Mouse (Mus musculus): ENCODE results near the gene Hivep3.

Gene Hivep3

GRCm38 (mm10) chr4:119733184-119733880 is at the start of gene Hivep3:
TSS of gene Hivep3 (plus strand) at chr4:119733784.
- DNase-seq (ENCODE audit: low spot score in 2 of 2): peak; percentile 92 to 98

- no peak for DNase-seq (ENCODE audit: low spot score in 2 of 2)
Measured at GRCm38 (mm10) chr4:119685746-119686145, 47.8 kb upstream of the Hivep3 start.

GRCm38 (mm10) chr4:119698339-119698738 is 35.2 kb upstream of the Hivep3 start:
- no peak for DNase-seq (ENCODE audit: low spot score in 2 of 2)

GRCm38 (mm10) chr4:119701269-119701954 is 32.2 kb upstream of the Hivep3 start:
- DNase-seq (ENCODE audit: low spot score in 2 of 2): no peak

- DNase-seq (ENCODE audit: low spot score in 2 of 2): no peak
Measured at GRCm38 (mm10) chr4:119703965-119704364, 29.6 kb upstream of the Hivep3 start.

GRCm38 (mm10) chr4:119707326-119707725 is 26.3 kb upstream of the Hivep3 start:
- DNase-seq (ENCODE audit: low spot score in 2 of 2): no peak

GRCm38 (mm10) chr4:119707751-119708150 is 25.8 kb upstream of the Hivep3 start:
- DNase-seq (ENCODE audit: low spot score in 2 of 2): no peak

GRCm38 (mm10) chr4:119710208-119710607 is 23.4 kb upstream of the Hivep3 start:
- no peak for DNase-seq (ENCODE audit: low spot score in 2 of 2)

GRCm38 (mm10) chr4:119717443-119717842 is 16.1 kb upstream of the Hivep3 start:
- DNase-seq (ENCODE audit: low spot score in 2 of 2): no peak

- no peak for DNase-seq (ENCODE audit: low spot score in 2 of 2)
Measured at GRCm38 (mm10) chr4:119721531-119721930, 12.1 kb upstream of the Hivep3 start.

GRCm38 (mm10) chr4:119726074-119726473 is 7.5 kb upstream of the Hivep3 start:
- no peak for DNase-seq (ENCODE audit: low spot score in 2 of 2)

- no peak for DNase-seq (ENCODE audit: low spot score in 2 of 2)
Measured at GRCm38 (mm10) chr4:119727871-119728270, 5.7 kb upstream of the Hivep3 start.

- DNase-seq (ENCODE audit: low spot score in 2 of 2): peak in 1 of 2 experiments; percentile 30
Measured at GRCm38 (mm10) chr4:119733942-119734341, 358 bp downstream of the Hivep3 start.

- no peak for DNase-seq (ENCODE audit: low spot score in 2 of 2)
Measured at GRCm38 (mm10) chr4:119734352-119734751, 768 bp downstream of the Hivep3 start.

GRCm38 (mm10) chr4:119738641-119739040 is 5.1 kb downstream of the Hivep3 start:
- DNase-seq (ENCODE audit: low spot score in 2 of 2): peak in 1 of 2 experiments; percentile 22

GRCm38 (mm10) chr4:119739301-119740062 is 5.9 kb downstream of the Hivep3 start:
- DNase-seq (ENCODE audit: low spot score in 2 of 2): no peak

- DNase-seq (ENCODE audit: low spot score in 2 of 2): no peak
Measured at GRCm38 (mm10) chr4:119748341-119748740, 14.8 kb downstream of the Hivep3 start.

GRCm38 (mm10) chr4:119750157-119750556 is 16.6 kb downstream of the Hivep3 start:
- no peak for DNase-seq (ENCODE audit: low spot score in 2 of 2)

- DNase-seq (ENCODE audit: low spot score in 2 of 2): no peak
Measured at GRCm38 (mm10) chr4:119750681-119751211, 17.2 kb downstream of the Hivep3 start.

GRCm38 (mm10) chr4:119751408-119752006 is 17.9 kb downstream of the Hivep3 start:
- no peak for DNase-seq (ENCODE audit: low spot score in 2 of 2)

- DNase-seq (ENCODE audit: low spot score in 2 of 2): no peak
Measured at GRCm38 (mm10) chr4:119759574-119760233, 26.1 kb downstream of the Hivep3 start.

All from spleen, postnatal 10 days (tissue).